Mouse (Mus musculus) bone marrow, adult 2 months (tissue): ENCODE results near the gene Ubl4b.

Experiments
- CTCF ChIP-seq: fragments of 200-500 bp; IDR thresholded peaks from 2 replicates; pipeline ENCODE4 v1.5.1; 2011; ENCODE audit warnings: low read length, control low read depth; ENCODE audit not compliant: control insufficient read depth, insufficient read depth
- POLR2A ChIP-seq: fragments of 200-500 bp; IDR thresholded peaks from 2 replicates; pipeline ENCODE4 v1.6.1; 2011; ENCODE audit warnings: low read depth, mild to moderate bottlenecking, control low read depth, low read length, borderline replicate concordance; ENCODE audit not compliant: control insufficient read depth

- TF ChIP-seq CTCF, result no peak
- TF ChIP-seq POLR2A, result no peak
Observed at GRCm38 (mm10) chr3:107586504-107586903, 31.6 kb upstream of the Ubl4b start.
